Mouse (Mus musculus) limb, embryonic 14.5 days (tissue): ENCODE measurements around the gene Piwil1. TPM values are rescaled to one million over a fixed set of nuclear protein-coding genes. Genes with fewer than 3 reads are reported as not detected.

ENCODE experiments used
- ATAC-seq: fragments of 200-750 bp; cut with Nextera tagmentation; 2 replicates; pipeline ENCODE4 v1.8.0; 2017; ENCODE audit warnings: low read depth, moderate number of reproducible peaks, moderate TSS enrichment; ENCODE audit not compliant: low FRiP score
- DNase-seq: peaks from one replicate; pipeline ENCODE4 v3.0.0-alpha.2; 2015; ENCODE audit warnings: low spot score
- H3K27ac ChIP-seq: fragments of 300-500 bp; sonication (generic); replicated peaks from 2 replicates; pipeline ENCODE4 v1.5.1; 2014; ENCODE audit warnings: low read depth, mild to moderate bottlenecking, low read length, moderate library complexity, mixed read lengths
- H3K27me3 ChIP-seq: fragments of 300-500 bp; sonication (generic); 2 replicates; pipeline ENCODE4 v1.6.1; 2014; ENCODE audit warnings: low read length, mixed read lengths; ENCODE audit not compliant: control insufficient read depth, insufficient read depth
- H3K36me3 ChIP-seq: fragments of 300-500 bp; sonication (generic); 2 replicates; pipeline ENCODE4 v1.6.1; 2014; ENCODE audit warnings: mild to moderate bottlenecking, low read length, moderate library complexity, mixed read lengths; ENCODE audit not compliant: control insufficient read depth, insufficient read depth
- H3K4me1 ChIP-seq: fragments of 300-500 bp; sonication (generic); 2 replicates; pipeline ENCODE4 v1.6.1; 2014; ENCODE audit warnings: antibody characterized with exemption, low read length, mixed read lengths; ENCODE audit not compliant: control insufficient read depth, insufficient read depth
- H3K4me2 ChIP-seq: fragments of 300-500 bp; sonication (generic); replicated peaks from 2 replicates; pipeline ENCODE4 v1.6.1; 2014; ENCODE audit warnings: low read depth, mild to moderate bottlenecking, low read length, moderate library complexity; ENCODE audit not compliant: severe bottlenecking
- H3K4me3 ChIP-seq: fragments of 300-500 bp; sonication (generic); replicated peaks from 2 replicates; pipeline ENCODE4 v1.5.1; 2014; ENCODE audit warnings: low read length
- H3K9ac ChIP-seq: fragments of 300-500 bp; sonication (generic); 2 replicates; pipeline ENCODE4 v1.6.1; 2014; ENCODE audit warnings: mild to moderate bottlenecking, low read depth, low read length, moderate library complexity; ENCODE audit not compliant: severe bottlenecking
- H3K9me3 ChIP-seq: fragments of 300-500 bp; sonication (generic); 2 replicates; pipeline ENCODE4 v1.6.1; 2016; ENCODE audit warnings: low read length; ENCODE audit not compliant: control insufficient read depth
- POLR2A ChIP-seq: fragments of 200-500 bp; IDR thresholded peaks from 2 replicates; pipeline ENCODE4 v1.8.0; 2012; ENCODE audit warnings: inconsistent platforms, mild to moderate bottlenecking, moderate library complexity, borderline replicate concordance; ENCODE audit not compliant: insufficient read depth, insufficient read length; ENCODE audit errors: extremely low read depth
- WGBS: fragments of 180-500 bp; shearing (Covaris S2); extraction: QIAGEN DNeasy Blood & Tissue Kit; methylation state at CpG from one replicate; pipeline ENCODE4 v1.1.7; 2014; 5-methylcytosine and 5-hydroxymethylcytosine counted together
- polyA plus RNA-seq, 2 experiments: library from polyadenylated mRNA; depleted of rRNA in 1 of 2; stranded (reverse) in 1 of 2; unstranded in 1 of 2; fragments of >200 nt; fragmentation: Nextera tagmentation in 1 of 2; extraction: Ambion mirVana in 1 of 2; gene quantifications; 2 replicates each; pipeline versions ENCODE4 v1.2.1 to v1.2.3; 2012 to 2014

The Piwil1 gene
- polyA plus RNA-seq (2012; rRNA removed): 0.01 and 0.03 TPM in 2 replicates
- polyA plus RNA-seq (2014; fragmentation: Nextera tagmentation; extraction: Ambion mirVana): not detected in 2 replicates

DNA sequence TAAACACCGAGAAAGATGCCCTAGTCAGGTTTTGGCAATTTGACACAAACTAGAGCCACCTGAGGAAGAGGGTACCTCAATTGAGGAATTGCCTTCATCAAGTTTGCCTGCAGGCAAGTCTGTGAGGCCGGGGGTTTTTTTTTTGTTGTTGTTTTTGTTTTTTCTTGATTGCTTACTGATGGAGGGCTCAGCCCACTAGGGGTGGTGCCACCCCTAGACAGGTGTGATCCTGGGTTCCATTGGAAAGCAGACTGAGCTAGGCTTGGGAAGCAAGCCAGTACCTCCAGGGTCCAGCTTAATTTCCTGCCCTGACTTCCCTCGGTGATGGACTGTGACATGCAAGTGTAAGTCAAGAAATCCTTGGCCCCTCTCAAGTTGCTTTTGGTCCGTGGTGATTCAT lies at the start of gene Piwil1:
Gene Piwil1 (plus strand): TSS at position 301 of the 400 bp plus-strand sequence.
- Histone ChIP-seq H3K9ac (no peak within 1 kb of the TSS), H3K27me3 (no peaks in the 10 kb centered on the region), H3K4me1 (0 out of 2 replicates have a peak, but pooled peaks cover 3% of the 10 kb centered on the region), H3K27ac (no peak within 1 kb of the TSS), H3K4me3 (no peak within 1 kb of the TSS), H3K36me3 (no peaks in the 10 kb centered on the region), H3K9me3 (no peaks in the 10 kb centered on the region), H3K4me2 (no peak within 1 kb of the TSS)
- 68% methylated on average over 4 of the region's 4 CpGs for WGBS
- TF ChIP-seq POLR2A: no peak
- DNase-seq: no peak
- ATAC-seq: no peak

DNA sequence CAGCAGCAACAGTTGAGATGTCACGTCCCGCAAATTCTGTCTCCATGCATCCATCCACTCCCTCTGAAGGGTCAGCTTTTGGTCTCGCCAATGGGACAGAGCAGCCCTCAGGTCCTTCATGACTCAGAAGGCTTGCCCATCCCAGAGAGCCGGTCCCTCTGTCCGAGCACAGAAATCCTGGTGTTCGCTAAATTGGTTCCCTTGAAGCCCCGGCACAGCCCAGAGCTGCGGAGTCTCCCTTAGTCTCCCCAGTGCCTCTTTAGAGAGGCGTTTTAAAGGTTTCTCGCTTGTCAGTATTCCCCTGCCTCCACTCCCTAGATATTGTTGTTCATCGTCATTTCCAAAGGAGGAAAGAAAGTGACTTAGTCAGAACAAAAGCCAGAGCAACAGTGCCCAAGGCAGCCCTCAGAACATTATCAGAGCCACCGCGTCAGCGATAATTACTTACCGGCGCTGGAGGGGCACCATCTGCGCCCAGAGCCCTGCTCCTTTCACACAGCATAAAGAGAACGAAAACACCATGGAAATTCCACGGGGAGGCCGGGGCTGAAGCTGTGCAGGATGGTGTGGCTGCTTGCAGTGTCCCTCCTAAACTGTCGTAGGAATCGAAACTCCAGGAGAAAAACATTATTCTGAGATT lies 45.7 kb upstream of the Piwil1 start:
- Histone ChIP-seq H3K9ac (no peak overlapping the region), H3K4me2 (peak overlapping the region; percentile 30)

DNA sequence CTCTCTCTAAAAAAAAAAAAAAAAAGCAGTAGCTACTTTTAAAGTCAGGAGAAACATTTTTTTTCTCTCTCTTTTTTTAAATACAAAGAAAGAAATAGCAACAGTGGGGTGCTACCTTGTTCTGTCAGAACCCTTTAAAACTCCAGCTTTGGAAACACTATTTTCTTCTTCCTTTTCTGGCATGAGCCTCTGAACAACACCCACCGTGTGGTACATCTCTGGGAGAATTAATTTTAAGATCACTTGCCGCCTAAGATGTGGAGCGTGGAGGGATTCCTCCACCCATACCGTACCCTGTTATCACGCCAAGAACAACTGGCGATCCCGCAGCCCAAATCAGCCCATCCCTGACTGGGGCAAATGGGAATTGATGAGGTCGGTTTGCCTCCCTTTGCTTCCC lies 42.2 kb upstream of the Piwil1 start:
- Histone ChIP-seq H3K27me3 (no peaks in the 10 kb centered on the region), H3K4me1 (0 out of 2 replicates have a peak, but pooled peaks cover 8% of the 10 kb centered on the region), H3K9ac (no peak overlapping the region), H3K4me3 (no peak overlapping the region), H3K36me3 (no peaks in the 10 kb centered on the region), H3K4me2 (no peak overlapping the region), H3K9me3 (0 out of 2 replicates have a peak, but pooled peaks cover 3% of the 10 kb centered on the region), H3K27ac (no peak overlapping the region)
- ATAC-seq: no peak
- DNase-seq: no peak
- WGBS: 57% methylated on average over 8 of the region's 8 CpGs
- no peak for TF ChIP-seq POLR2A

More for the DNA sequence above, 45.7 kb upstream of the Piwil1 start:
- no peak for TF ChIP-seq POLR2A
- DNase-seq: no peak
- 0 out of 2 replicates have a peak, but pooled peaks cover 8% of the 10 kb centered on the region for H3K4me1 ChIP-seq
- H3K9me3 ChIP-seq: no peaks in the 10 kb centered on the region
- no peak for ATAC-seq
- H3K4me3 ChIP-seq: no peak overlapping the region
- WGBS: 43% methylated on average over 22 of the region's 22 CpGs
- no peaks in the 10 kb centered on the region for H3K36me3 ChIP-seq
- H3K27me3 ChIP-seq: no peaks in the 10 kb centered on the region
- no peak overlapping the region for H3K27ac ChIP-seq

DNA sequence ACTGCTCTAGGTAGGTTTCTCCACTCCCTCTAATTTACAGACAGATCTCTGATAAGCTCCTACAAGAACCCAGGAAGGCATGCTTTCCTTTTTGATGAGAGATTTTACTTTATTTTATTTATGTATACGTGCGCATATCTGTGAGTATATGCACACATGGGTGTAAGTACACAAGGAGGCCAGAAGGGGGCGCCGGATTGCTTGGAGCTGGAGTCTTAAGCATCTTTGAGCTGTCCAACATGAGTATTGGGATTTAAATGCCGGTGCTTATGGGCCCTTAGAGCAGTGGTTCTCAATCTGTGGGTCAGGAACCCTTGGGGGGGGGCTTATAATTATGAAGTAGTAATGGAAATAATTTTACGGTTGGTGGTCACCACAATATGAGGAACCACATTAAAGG lies 39.4 kb upstream of the Piwil1 start:
- TF ChIP-seq POLR2A: no peak
- no peaks in the 10 kb centered on the region for H3K36me3 ChIP-seq
- H3K9ac ChIP-seq: no peak overlapping the region
- H3K27me3 ChIP-seq: no peaks in the 10 kb centered on the region
- no peak overlapping the region for H3K4me3 ChIP-seq
- peaks cover 11% of the 10 kb centered on the region for H3K4me1 ChIP-seq
- no peak overlapping the region for H3K27ac ChIP-seq
- 0 out of 2 replicates have a peak, but pooled peaks cover 3% of the 10 kb centered on the region for H3K9me3 ChIP-seq
- DNase-seq: no peak
- ATAC-seq: no peak
- WGBS: 96% methylated on average over 6 of the region's 6 CpGs
- H3K4me2 ChIP-seq: no peak overlapping the region

DNA sequence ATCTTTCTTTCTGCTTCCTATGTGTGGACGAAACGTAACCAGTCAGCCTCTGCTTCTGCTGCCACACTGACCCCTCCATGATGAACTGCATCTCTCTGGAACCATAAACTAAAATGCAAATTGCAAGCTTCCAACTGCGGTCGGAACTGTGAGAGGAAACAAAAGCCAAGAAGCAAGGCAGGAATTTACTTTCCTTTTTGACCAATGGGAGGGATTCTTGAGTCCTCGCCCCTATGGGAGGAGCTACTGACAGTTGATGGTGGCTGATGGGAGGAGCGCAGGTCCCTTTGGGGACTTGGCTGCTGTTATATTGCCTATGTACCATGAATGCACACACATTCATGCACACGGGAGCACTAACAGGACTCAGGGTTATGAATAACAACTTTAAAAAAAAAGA lies 38.3 kb upstream of the Piwil1 start:
- Histone ChIP-seq H3K4me1 (peaks cover 12% of the 10 kb centered on the region), H3K4me3 (no peak overlapping the region), H3K36me3 (no peaks in the 10 kb centered on the region), H3K4me2 (no peak overlapping the region), H3K9ac (no peak overlapping the region), H3K9me3 (0 out of 2 replicates have a peak, but pooled peaks cover 3% of the 10 kb centered on the region), H3K27ac (no peak overlapping the region), H3K27me3 (no peaks in the 10 kb centered on the region)
- 77% methylated on average over 7 of the region's 7 CpGs for WGBS
- no peak for ATAC-seq
- DNase-seq: no peak
- TF ChIP-seq POLR2A: no peak
